Mouse (Mus musculus) mature B cell (primary cell): ENCODE measurements around the gene Bnipl.

Source experiments
- in situ Hi-C: fragments of 300-500 bp; cut with MboI; formaldehyde crosslinking; loops from 2 replicates; pipeline ENCODE4 v1.14.3; 2019

The Bnipl gene

DNA sequence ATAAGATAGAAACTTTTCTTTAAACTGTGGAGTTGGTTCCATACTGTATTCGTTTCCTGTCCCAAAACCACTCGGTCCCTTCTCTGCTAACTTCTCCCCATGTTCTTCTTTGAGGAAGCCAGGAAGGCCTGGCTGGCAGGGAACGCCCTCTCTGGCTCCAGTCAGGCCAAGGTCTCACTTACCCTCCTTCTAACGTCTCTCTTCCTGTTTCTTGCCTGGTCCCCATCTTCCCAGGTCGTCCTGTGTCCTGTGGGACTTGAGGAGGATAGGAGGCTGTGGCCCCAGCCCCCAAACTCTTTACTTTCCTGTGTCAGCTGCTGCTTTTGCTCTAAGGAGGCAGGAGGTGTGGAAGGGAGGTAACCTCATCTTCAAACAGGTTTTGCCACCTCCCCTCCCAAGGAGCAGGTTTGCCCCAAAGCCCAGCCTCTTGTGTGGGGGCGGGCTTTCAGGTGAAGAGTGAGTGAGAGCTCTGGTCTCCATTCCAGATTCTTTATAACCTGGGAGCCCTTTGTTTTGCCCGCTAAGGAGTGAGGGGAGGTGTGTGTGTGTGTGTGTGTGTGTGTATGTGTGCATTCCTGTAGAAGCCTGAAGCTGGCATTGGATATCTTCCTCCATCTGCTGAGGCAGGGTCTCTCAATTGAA lies at the start of gene Bnipl:
Gene Bnipl (minus strand): TSS at position 411 of the 642 bp plus-strand sequence.
- in situ Hi-C loops: no loop called here

DNA sequence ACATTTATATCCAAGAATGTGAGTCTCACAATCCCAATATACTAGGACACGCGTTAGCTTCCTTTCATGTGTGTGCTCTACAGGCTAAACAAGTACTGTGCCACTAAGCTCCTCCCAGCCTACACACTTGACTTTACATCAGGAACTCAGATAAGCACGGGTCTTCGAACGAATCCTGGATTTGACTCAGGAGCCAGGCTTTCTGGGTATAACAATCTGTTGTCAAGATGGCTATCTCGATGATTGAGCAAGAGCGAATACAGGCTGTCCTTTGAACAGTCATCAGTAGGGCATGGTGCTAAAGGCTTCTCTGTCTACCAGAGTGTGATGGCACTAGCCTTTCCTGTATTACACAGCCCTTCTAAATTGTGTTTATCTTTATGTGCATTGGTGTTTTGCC lies 47.0 kb upstream of the Bnipl start:
- in situ Hi-C loops: no loop called here

DNA sequence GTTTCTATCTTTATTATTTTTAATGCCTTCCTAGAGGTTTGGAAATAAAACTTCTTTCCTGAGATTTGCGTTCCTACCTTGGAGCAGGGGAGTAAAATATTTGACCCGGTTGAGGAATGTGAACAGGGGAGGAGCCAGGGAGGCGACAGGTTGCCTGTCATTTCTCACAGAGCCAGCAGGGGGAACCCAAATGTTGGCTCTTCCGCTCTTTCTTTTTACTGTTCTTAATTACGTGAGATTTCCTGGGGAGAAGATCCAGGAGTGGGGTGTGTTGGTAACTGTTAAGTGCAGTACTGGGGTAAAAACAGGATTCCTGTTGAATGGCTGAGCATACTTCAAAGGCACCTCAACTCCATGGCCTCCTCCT lies 45.1 kb upstream of the Bnipl start:
- in situ Hi-C loops: no loop called here

DNA sequence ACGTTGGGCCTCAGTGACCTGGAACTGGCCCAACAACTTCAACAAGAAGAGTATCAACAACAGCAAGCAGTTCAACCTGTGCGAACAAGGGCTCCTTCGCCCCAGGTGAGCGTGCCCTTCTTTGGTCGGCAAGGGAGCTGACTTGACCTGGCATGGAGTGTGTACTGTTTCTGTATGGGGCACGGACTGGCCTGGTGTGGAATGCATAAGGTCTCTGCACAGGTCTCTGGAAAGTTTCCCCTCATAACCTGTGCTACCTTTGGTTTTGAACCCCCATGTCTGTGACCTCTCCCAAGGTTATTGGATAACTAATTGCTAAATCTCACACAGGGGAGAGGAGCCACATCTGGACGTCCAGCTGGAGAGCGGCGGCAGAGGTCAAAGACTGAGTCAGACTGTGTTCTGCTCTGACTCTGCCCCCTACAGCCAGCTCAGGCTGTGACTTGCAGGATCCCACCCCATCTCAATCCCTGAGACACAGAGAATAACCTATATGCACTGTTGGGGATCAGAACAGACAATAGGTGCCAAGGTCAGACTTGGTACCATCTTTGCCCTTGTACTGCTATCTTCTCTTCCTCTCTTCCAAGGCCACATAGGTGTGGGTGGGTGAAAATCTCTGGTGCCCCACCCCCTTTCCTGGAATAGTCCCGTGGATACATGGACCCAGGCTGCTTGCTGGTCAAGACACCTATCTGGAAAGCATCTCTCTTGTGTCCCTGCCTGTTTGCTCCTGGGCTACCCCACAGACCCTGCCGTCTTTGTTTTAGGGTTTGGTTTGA lies 44.5 kb upstream of the Bnipl start:
- in situ Hi-C loops: no loop called here

DNA sequence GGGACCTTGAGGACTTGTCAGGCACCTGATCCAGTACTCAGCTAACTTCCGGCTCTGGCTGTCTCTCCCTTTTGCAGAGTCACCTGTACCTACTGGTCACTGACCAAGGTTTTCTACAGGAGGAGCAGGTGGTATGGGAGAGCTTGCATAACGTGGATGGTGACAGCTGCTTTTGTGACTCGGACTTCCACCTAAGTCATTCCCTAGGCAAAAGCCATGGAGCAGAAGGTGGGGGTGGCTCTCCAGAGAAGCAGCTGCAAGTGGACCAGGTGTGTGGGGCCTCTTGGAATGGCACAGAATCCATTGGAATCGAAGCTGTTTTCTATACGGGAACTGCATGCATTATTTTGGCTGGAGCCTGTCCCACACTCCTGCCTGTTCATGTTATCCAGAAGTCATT lies 43.7 kb upstream of the Bnipl start:
- in situ Hi-C loops: no loop called here

DNA sequence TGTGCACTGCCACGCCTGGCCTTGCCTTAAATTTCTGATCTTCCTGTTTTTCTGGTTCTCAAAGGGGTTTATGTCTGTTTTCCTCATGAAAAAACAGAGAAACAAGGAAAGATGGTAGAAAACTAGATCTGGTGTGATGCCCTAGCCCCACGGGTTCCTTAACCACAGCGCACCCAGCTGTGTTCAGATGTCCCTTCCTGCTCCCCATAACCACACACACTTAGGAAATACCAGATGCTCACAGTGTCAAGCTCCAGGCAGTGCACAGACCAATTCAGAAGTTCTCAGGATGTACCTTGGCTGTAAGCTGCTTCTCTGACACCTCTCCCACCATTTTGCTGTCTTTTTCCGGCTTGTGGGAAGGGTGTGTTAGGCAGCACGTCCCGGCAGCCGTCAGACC lies 43.3 kb upstream of the Bnipl start:
- in situ Hi-C loops: no loop called here

DNA sequence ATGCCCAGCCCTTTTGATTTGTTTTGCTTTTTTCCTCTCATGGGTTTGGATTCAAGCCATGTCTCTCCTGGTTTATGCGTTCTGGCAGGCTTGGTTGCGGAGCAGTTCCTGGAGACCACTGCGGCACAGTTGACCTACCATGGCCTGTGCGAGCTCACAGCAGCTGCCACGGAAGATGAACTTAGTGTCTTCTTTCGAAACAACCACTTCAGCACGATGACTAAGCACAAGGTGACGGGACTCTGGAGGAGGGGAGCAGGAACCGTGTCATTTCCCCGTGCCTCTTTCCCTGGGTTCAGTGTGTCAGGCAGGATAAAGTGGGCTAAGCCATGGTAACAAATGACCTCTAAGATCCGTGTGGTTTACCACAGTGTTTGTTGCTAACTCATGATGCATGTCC lies 42.5 kb upstream of the Bnipl start:
- in situ Hi-C loops: no loop called here

DNA sequence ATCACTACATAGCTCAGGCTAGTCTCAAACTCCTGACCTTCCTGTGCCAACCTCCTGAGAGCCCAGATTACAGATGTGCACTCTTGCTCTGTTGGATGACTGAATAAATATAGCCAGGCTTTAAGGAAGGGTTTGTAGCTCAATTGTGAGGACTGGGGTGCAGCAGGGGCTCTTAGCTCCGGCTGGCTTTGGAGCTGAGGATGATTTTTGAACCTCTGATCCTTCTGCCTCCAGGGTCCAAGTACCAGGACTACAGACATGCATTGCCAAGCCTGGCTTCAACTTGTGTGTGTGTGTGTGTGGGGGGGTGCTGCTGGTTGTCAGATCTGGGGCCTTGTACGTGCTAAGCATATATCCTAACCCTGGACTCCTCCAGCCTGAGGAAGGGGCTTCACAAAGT lies 41.9 kb upstream of the Bnipl start:
- in situ Hi-C loops: no loop called here

DNA sequence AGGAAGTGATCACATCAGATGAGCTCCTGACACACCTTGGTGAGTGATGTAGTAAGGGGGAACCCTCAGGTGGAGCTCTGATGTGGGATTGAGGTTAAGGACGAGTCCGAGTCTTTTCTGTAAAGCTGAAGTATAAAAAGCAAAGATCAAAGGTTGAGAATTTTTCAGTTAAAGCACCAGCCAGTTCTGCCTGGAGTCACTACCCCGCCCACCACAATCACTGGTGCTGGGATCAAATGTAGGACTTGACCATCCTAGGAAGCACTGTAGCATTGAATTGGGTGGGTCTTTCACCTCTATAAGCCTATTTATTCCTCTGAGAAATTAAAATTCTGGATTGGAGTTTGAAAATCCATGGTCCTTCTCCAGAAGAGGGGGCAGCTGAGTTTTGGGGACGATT lies 40.0 kb upstream of the Bnipl start:
- in situ Hi-C loops: no loop called here

DNA sequence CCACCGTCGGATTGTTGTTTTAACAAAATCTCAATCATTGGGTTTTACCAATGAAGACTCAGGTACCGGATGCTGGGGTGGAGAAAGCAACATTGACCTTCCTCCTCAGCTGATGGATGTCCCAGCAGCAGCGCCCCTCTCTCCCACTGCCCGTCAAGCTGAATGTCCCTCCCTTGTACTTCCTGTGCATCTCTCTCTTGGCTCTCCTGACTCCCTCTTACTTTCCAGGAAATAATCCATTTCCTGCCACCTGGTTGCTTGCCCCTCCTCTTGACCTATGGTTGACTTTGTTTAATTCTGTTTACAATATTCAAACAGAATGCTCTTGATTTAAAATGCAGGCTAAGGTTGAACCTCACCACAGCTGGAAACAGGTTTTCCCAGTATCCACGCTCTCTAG lies 39.2 kb upstream of the Bnipl start:
- in situ Hi-C loops: no loop called here

DNA sequence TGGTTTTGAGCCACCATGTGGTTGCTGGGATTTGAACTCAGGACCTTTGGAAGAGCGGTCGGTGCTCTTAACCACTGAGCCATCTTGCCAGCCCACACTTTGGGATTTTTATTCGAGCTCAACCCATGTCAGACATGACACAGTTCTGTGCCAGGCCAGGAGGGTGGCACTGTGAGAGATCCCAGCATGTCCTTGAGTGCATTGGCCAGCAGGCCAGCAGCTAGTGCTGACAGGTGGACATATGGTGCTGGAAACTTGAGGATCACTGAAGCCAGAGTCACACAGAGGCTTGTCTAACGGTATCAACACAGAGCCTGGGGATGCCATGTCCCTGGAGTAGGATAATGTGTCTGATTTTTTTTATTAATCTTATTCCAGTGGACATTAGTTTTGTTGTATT lies 38.4 kb upstream of the Bnipl start:
- in situ Hi-C loops: no loop called here

DNA sequence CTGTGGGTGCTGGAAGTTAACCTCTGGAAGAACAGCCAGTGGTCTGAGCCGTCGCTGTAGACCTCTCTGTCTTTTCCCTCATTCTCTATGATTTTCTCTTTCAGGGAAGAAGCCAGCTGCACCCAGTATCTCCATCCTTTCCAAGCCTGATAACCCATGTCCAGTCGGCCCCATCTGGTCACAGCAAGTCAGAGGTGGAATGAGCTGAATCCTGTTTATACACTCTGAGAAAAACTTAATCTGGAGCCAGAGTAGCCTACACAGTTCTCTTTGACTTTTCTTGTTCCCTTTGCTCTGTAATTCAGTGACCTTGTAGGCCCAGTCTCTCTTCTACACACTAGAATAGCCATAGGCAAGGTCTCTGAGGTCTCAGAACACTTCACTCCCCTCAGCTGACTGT lies 36.5 kb upstream of the Bnipl start:
- in situ Hi-C loops: no loop called here

DNA sequence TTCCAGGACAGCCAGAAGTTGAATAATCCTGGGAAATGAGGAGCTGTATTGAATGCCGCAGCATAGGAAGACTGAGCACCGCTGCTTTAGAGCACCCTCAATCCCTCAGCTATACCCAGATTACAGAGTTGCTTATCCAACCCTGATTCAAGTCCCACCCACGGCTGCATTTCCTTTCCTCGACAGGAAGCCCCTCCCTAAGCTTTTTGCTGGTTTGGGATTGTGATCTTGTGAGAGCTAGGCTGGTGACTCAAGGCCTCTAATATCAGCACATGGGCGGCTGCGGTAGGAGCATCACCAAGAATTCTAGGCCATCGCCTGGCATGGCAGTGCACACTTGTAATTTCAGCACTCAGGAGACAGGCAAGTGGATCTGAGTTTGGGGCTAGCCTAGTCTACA lies 35.5 kb upstream of the Bnipl start:
- in situ Hi-C loops: no loop called here

DNA sequence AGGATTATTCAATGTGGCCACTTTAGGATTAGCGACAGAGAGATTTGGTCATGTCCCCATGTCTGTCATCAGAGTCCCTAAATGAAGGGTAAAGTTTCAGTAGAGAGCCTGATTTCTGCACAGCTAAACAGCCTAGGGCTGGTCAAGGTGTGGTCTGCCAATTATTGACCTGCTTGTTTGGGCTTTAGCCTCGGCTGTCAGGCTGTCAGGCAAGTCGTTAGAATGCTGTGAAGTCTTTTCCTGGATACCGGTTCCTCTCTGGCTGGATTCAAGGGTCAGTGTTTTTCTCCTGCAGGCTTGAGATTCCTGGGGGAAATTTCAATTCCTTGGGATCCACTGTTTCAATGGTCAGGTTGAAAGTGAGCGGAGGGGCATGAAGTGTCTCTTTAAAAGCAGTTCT lies 35.0 kb upstream of the Bnipl start:
- in situ Hi-C loops: no loop called here

DNA sequence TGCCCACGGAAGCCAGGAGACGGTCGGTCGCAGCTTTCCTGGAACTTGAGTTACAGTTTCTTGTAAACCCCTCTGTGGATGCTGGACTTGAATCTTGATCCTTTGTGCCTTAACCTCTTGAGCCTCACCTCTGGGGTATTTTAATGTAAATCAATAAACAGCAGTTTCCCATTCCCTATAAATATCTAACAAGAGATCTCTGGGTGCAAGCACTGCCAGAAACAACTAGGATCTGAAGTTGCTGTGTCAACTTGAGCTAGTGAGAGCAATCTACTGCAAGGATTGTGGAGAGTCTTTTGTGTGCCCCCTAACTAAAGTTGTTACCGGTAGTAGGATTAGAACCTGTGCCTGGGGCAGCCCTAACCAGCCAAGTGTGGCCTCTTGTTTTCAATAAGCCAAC lies 34.4 kb upstream of the Bnipl start:
- in situ Hi-C loops: no loop called here

DNA sequence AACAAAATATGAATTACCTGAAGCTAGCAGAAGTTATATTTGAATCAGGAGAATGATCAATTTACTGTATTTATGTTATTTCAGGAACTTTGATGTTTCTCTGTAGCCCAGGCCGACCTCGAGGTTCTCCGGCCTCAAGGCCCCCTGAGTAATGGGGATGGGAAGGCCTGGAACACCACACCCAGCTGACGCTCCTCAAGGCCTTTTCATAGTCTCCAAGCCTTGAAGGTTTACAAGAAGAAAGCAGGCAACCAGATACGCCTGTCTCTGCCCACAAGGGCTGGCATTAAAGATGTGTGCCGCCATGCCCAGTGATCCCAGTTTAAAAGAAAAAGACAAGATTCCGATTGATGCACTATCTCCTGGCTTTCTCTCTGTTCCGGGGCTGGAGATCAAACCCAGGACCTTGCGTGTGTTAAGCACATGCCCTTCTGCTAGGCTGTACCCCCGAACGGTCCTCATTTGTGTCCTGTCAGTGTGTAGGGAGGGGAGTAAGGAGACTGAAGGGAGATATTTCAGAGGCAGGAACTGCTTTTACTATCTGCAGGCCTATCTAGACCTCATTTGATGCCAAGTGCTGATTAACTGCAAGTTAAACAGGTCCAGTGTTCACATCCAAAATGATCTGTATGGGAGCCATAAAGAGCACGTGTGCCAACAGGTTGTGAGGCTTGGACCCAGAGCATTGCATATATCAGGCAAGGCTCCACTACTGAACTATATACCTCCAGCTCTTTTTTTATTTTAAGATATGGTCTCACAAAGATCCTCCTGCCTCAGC lies 33.7 kb upstream of the Bnipl start:
- in situ Hi-C loops: no loop called here

DNA sequence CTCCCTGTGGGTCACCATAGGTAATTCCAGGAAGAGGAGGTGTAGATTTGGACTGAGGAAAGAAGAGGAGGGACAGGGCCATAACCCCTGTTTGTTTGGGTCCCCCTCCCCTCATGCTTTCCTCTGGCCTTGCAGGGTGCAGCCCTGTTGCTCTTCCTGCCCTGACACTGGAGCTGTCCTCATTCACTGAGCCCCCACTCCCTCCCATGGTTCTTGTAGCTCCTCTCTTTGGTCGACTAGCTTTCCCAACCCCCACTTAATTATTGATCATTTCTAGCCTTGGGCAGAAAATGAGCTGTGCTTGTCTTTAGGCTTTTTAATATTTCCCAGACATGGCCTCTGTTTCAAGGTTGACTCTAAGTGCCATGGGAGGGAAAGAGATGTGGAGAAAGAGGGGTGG lies 33.1 kb upstream of the Bnipl start:
- in situ Hi-C loops: no loop called here

DNA sequence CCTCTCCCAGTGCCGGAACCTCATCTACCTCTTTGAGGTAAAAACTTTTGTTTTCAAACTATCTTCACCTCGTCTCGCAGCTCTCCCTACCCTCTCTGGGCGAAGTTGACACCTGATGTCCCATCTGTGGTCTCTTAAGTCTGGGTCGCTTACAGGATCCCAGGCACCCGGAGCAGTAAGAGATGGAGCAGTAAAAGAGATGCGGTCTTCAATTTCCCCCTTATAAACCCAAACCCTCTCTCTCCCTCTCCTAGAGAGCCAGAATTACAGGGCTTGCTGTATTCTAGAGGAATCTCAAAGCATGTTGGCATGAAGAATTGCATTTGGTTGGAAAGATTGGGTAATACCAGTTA lies 32.6 kb upstream of the Bnipl start:
- in situ Hi-C loops: no loop called here

DNA sequence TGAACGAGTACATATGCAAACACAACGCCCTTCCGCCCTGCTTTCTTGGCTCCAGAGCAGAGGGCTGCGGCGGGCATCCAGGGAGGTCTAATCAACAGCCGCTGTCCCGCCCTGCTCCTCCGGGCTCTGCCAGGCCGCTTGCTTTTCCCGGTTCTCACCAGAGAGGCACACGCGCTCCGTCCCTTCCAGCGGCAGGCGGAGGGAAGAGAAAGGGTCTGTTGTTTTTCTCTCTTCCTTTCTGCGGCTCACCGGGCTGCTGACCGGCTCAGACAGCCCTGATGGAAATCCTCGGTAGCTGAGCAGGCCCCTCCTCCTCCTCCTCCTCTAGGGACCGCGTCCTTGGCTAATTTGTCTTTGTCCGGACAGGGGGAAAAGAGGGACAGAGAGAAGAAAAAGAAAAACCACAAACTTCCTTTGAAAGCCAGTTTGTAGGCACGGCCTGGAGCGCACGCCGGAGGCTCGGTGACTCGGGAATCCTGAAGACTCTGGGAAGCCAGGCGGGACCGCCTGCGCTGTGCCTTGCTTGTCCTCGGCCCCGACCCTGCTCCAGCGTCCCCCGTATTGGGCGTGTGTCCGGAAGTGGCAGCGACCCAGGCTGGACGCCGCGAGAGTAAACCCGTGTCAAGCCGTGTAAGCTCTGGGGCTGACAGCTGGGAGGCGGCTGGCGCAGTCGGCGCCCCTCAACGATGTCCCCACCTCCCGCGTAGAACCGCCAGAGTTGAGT lies 32.0 kb upstream of the Bnipl start:
- in situ Hi-C loops: no loop called here

DNA sequence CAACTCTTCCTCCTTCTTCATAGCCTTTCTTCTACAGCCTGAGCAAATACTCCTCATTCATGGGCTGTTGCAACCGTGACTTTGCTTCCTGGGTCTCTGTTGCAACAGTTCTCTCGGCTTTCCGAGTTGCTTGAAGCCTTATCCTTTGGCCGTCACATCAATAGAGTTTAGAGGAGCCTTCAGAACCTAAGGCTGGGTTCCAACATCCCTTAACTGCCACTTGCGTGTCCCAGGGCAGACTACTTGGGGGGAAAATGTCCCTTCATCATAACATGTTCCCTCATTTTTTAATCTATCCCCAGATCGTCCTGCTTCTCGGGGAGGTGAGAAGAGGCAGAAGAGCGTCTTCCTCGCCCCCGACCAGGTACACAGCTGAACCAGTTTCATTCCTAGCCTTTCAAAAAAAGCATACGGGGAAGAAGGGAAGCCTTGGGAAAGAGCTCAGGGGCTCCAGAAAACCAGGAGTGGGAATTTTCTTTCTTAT lies 31.4 kb upstream of the Bnipl start:
- in situ Hi-C loops: no loop called here

DNA sequence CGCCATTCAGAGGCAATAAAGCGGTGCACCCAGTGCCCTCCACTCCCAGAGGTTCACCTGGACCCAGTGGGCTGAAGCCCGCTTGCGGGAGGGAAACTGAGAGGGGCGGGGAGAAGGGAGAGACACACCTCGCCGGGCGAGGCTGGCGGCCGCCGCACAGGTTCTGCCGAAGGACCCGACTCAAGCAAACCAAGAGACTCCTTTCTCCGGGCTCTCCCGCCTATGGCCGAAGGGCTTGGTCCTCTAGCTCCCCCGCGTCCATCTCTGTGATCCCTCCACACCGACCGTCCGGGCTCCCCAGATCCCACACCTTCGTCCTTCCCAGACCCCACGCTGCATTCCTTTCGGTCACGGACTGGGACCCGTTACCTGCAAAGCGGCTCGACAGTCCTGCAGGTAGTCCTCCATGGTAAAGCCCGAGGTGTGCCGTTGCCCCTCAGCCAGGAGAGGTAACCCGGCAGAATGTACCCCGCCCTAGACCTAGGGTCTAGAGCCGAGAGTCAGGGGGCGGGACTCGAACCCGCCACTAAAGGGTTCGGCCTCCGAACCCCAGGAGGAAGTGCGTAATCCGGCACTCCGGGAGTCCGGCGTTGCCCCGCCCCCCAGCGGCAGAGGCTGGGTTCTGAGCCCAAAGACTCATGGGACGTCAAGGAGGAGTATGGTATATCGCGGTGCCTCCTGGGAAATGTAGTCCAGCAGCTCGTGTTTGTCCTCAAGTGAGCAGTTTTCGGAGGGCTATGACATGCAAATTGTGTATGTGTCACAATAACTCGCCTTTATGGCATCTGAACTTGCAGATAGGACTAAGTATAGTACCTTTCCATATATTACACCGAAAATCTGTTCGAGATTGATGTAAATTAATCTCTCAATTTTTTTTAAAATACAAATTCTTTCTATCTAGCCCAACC lies 30.5 kb upstream of the Bnipl start, which contains the start of the genes Mindy1 and Prune1:
Gene Mindy1 (plus strand): TSS at position 130 of the 911 bp plus-strand sequence.
Gene Prune1 (minus strand): TSS at position 861 of the 911 bp plus-strand sequence.
- in situ Hi-C loops: no loop called here
